Mouse (Mus musculus) MEL-GATA-1-ER (cell line): ENCODE data around the gene Scmh1.

Experiments
- DNase-seq: peaks from one replicate; pipeline ENCODE4 v3.0.0-alpha.2; 2012; ENCODE audit warnings: low read depth; ENCODE audit errors: extremely low read depth

The Scmh1 gene

DNA sequence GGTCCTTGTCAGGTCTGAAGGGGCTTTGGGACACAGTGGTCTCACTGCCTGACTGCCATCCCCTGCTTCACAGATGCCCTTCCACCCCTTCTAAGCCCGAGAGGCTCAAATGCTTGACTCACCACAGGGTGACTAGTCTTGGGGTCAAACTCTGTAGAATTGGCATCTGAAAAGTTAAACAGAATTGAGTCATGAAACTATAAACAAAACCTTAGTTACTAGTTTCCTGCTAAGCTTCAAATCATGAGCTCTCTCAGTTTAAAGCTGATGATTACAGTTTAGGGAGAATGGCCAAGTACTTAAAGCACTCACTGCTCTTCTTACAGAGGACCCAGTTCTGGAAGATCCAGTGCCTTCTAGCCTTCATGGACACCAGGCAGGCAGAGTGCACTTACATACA lies 139.8 kb downstream of the Scmh1 start:
- no peak for DNase-seq

DNA sequence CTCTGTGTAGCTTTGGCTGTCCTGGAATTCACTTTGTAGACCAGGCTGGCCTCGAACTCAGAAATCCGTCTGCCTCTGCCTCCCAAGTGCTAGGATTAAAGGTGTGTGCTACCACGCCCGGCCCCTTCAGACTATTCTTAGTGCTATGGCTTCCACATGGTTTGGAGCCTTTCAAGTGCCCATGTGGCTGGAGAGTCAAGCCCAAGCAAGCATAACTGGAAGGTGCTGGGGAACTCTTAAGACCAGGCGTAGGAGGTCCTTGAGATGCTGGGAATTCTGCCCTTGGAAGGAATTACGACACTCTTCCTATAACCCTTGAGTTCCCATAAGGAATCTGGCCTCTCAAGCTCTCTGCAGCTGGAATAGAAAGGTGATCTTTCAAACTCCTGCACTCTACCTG lies 151.5 kb downstream of the Scmh1 start:
- no peak for DNase-seq

DNA sequence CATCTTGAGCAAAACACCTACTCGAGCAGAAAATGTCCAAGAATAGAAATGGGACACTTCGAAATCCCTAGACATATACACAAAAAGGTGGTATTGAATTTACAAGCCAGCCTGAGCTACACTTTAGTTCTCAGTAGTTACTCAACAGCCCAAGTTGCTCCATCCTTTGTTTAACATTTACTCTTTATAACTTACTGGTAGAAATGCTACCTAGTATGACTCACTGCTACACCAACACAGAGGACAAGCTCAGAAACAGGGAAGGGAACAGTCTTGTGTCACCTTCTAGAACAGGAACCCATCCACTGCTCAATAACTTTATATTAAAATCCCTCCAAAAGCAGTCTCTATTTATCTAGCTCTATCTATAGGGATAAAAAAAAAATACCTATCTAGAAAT lies 160.6 kb downstream of the Scmh1 start:
- DNase-seq, result no peak

DNA sequence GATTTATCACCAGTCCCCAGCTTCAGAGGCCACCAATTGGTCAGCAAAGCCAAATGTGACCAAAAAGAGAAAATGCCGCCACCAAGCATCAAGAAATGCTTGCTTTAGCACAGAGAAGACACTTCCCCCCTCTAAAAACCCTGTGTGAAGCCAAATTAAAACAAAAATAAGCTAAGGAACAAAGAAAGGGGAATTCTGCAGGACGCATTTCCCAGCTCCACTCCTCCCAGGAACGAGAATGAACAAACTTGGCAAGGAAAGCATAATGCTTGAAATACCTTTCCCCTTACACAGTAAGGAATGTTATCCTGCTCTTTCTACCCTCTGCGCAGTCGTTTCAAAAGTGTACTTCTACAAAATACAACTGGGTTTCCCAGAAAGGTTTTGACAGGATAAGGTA lies 162.9 kb downstream of the Scmh1 start:
- DNase-seq, result no peak

DNA sequence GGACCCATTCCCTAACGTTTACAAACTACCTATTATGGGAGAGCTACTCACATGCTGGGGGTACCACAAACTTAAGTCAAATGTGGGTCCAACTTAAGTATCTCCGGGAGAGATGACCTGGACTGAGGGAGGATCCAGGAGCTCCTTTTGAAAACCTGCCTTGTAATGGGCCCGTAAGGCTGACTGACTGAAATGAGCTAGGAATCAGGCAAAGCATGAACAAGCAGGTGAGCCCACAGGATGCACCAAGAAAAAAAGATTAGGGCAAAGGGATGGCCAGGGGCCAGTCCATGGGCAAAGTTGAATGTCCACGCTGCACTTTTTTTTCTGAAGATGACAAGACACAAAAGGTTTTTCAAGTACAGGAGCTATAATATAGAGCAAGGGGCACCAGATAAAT lies 163.9 kb downstream of the Scmh1 start:
- DNase-seq, result no peak

DNA sequence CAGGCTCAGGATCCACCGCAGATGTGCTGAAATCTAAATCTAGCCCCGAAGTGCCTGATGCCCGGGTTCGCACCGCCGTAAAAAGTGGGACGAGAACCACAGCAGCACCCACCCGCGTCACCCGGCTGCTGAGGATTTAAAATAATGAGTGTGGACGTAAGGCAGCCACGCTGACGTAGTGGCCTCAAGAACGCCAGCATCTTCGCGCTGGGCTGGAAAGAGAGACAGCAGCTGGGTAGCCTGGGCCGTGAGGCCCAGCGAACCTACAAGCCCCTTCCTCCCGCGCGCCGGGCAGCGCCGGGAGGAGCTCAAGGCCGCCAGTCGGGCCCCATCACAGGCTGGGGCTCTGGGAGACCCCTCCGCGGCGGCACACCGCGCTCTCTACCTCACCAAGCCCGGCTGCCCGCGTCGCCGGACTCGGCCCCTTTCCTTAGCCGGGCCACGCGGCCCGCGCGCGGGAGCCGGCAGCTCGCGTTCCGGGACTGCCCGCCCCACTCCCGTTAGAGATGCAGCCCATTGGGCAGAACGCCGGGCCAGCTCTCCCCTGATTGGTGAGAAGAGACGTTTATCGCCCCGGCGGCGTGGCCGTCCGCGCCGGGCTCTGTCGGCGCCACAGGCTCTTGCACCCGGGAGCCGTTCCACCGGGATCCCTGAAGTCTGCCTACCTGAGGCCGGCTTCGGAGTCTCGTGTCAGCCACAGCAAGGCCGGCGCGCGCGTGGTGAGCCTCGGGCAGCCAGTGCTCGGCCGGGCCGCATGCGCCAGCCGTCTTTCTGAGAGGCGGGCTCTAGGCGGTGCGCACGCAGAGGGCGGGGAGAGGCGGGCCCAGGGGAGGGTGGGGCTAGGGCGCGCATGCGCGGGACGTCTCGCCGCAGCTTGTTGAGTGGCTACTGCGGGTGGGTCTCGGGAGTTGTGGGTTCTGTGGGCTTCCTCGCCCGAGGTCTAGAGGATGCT lies 164.7 kb downstream of the Scmh1 start, which contains the start of gene Ctps:
Gene Ctps, minus strand, starts transcription at position 791 of the 952 bp plus-strand sequence.
- DNase-seq, result peak; percentile 73

DNA sequence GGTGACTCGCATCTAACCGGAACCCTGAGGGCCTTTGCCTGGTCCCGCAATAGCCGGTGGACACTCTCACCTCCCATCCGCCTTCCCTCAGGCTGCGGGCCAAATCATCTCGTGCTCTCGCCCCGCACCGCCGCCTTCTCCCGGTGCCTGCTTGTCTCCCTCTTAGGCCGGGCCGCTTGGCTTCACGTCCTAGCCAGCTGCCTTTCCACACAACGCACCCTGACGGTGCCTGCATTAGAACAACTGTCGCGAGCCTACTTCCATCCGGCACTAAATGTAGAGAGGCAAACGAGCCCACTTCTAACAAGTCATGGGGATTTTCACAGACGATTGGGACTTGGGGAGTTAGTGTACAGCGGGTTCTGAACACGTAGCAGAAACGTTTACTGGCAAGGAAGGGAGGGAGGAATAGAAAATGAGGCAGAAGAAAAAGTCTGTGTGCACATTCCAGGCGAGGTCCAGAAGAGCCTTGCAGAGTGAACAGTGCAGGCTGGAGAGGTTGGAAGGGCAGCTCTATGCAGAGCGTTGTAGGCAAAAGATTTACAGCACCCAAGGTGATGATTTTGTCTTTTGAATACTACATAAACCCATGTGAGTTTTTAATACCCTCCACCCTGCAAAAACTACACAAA lies 165.5 kb downstream of the Scmh1 start:
- DNase-seq, result peak; percentile 44

DNA sequence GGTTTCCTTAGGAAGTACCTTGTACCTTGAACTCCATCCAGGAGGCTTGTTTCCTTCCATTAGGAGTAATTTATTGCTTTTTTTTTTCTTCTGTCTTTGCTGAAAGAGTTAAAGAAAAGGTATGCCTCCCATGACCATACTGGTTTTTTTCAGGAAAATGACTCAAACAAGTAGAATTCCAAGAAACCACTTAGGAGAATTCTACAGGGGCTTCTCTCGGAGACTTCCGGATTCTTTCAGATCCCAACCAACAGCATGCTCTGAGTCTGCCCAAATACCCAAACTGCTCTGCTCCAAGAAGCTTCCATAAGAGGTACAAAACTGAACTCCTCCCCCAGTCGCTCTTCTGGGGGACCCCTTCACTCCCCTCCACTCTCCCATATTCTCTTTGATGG lies 166.0 kb downstream of the Scmh1 start:
- DNase-seq, result no peak

DNA sequence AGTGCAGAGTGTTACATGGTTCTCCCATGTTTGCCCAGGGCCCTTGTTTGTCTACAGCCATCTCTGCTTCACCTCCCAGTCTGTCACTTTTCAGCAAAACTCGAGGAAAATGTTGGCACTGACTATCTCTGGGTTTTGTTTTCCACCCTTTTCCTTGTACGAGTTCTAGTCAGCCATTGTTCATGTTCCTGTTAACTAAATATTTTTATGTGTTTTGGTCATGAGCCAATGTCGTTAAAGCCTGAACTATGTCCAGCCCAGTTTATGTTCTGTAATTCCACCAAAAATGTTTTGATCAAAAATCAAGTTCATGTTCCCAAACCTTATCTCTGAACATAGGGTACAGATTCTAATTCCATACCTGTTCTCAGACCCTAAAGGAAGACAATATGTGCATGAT lies 166.6 kb downstream of the Scmh1 start:
- DNase-seq, result no peak
